Mouse (Mus musculus) lung, embryonic 16.5 days (tissue): Measurements from ENCODE around the gene Cdk5r2. TPM values are rescaled to one million over a fixed set of nuclear protein-coding genes. Genes with fewer than 3 reads are reported as not detected.

Source experiments
- ATAC-seq: fragments of 200-750 bp; cut with Nextera tagmentation; 2 replicates; pipeline ENCODE4 v1.8.0; 2017; ENCODE audit warnings: low read depth, mild to moderate bottlenecking, moderate library complexity
- H3K27ac ChIP-seq: fragments of 300-500 bp; sonication (generic); 2 replicates; pipeline ENCODE4 v1.5.1; 2014; ENCODE audit warnings: mild to moderate bottlenecking, control low read depth, low read length
- H3K27me3 ChIP-seq: fragments of 300-500 bp; sonication (generic); 2 replicates; pipeline ENCODE4 v1.6.1; 2014; ENCODE audit warnings: low read depth, low read length, mixed read lengths; ENCODE audit not compliant: control insufficient read depth, insufficient read depth
- H3K36me3 ChIP-seq: fragments of 300-500 bp; sonication (generic); 2 replicates; pipeline ENCODE4 v1.6.1; 2014; ENCODE audit warnings: low read length; ENCODE audit not compliant: control insufficient read depth, insufficient read depth
- H3K4me1 ChIP-seq: fragments of 300-500 bp; sonication (generic); replicated peaks from 2 replicates; pipeline ENCODE4 v1.6.1; 2014; ENCODE audit warnings: low read length, mixed read lengths; ENCODE audit not compliant: control insufficient read depth, insufficient read depth
- H3K4me2 ChIP-seq: fragments of 300-500 bp; sonication (generic); 2 replicates; pipeline ENCODE4 v1.6.1; 2014; ENCODE audit warnings: low read depth, low read length, control low read depth
- H3K4me3 ChIP-seq: fragments of 300-500 bp; sonication (generic); 2 replicates; pipeline ENCODE4 v1.5.1; 2014; ENCODE audit warnings: mild to moderate bottlenecking, low read length, control low read depth
- H3K9ac ChIP-seq: fragments of 300-500 bp; sonication (generic); 2 replicates; pipeline ENCODE4 v1.6.1; 2014; ENCODE audit warnings: low read length, control low read depth
- H3K9me3 ChIP-seq: fragments of 300-500 bp; sonication (generic); 2 replicates; pipeline ENCODE4 v1.6.1; 2016; ENCODE audit warnings: low read length; ENCODE audit not compliant: control insufficient read depth
- WGBS: fragments of 180-500 bp; shearing (Covaris S2); extraction: QIAGEN DNeasy Blood & Tissue Kit; methylation state at CpG from one replicate; pipeline ENCODE4 v1.1.7; 2014; 5-methylcytosine and 5-hydroxymethylcytosine counted together
- polyA plus RNA-seq: library from polyadenylated mRNA; unstranded; fragments of >200 nt; fragmentation: Nextera tagmentation; extraction: Ambion mirVana; gene quantifications from 2 replicates; pipeline ENCODE4 v1.2.1, GENCODE M21; 2015

Gene Cdk5r2
- polyA plus RNA-seq, 1 experiment from 2014 or later = not detected

DNA sequence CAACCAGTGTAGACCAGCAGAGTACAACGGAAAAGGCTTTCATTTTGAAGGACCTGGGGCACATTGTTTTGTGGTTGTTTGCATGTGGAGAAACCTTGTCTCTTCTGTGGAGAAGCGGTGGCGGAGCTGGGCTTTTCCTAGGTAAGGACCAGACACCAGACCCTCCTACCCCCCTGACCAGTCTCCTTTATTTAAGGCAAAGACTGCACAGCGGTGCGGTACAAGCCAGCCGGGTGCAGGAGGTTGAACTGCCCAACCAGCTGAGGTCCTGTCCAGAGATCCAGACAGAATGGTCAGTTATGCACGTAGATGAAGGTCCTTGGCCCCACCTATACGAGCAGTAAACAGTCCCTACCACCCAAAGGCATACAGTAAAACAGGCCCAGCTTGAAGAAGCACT, 28.1 kb downstream of the Cdk5r2 start:
- no peaks in the 10 kb centered on the region for H3K36me3 ChIP-seq
- 6% methylated on average over 8 of the region's 8 CpGs for WGBS
- H3K4me2 ChIP-seq = no peak overlapping the region
- peaks cover 75% of the 10 kb centered on the region for H3K27me3 ChIP-seq
- H3K9me3 ChIP-seq = no peaks in the 10 kb centered on the region
- H3K4me3 ChIP-seq = peak overlapping the region; percentile 33; the same call in 1 of the 2 replicates
- no peak for ATAC-seq
- H3K9ac ChIP-seq = no peak overlapping the region
- H3K27ac ChIP-seq = no peak overlapping the region
- H3K4me1 ChIP-seq = peaks cover 16% of the 10 kb centered on the region

DNA sequence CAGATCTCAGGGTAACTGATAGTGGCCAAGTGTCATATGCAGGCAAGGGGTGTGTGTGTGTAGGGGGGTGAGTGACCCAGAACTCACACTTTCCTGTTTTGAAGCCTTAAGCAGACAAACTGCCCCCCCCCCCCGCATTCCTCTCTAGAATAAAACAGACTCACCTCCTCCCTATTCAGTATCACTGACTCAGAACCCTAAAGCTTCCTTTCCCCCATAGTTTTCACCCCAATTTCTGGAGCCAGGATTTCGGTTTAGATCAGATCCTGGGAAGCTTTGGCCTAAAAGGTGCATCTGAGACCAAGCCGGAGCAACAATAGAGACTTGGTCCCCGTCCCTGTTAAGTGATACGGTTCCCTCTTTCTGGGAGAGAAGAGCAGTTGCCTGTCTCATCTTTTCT, 28.7 kb downstream of the Cdk5r2 start:
- no peak overlapping the region for H3K27ac ChIP-seq

DNA sequence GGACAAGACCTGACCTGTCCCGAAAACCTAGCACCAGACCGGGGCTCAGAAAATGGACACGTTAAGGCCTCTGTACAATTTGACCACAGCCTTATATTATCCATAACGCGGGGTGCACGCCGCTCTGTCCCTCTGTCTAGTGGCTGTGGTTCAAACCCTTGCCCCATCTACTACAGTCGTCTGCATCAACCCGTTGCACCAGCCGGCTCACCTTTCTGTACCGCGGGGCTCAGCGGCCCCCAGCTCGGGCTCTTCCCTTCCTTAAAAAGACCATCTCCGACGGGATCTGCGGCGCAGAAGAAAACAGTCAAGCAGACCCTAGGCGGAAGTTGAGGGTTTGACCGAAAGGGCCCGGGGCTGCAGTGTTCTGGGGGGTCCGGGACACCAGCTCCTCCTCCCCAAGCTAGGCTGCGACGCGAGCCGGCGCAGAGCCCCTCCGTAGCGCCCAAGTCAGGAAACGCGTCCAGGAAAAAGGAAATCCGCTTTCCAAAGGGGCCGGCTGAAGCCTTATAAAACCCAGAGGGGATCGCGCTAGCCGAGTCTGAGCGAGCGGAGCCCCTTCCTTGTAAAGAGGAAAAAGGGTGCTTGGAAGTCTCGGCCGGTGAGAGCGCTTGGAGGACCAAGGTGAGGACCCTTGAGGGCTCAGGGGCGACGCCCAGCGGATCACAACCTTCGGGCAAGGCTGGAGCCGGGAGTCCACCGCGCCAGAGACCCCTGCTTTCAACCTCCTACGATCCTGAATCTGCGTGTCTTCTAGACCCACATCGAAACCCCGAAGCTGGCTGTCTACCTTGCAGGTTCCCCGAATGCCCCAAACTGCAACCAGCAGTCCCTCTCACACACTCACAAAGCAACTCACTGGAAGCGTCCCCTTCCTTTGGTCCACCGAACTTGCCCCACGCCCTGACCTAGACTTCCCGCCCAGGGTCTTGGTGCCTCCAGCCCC, 29.7 kb downstream of the Cdk5r2 start:
- no peak for ATAC-seq

More for the DNA sequence above, 28.7 kb downstream of the Cdk5r2 start:
- Histone ChIP-seq H3K27me3 (peaks cover 77% of the 10 kb centered on the region), H3K9ac (no peak overlapping the region), H3K9me3 (no peaks in the 10 kb centered on the region), H3K4me1 (peaks cover 16% of the 10 kb centered on the region), H3K36me3 (no peaks in the 10 kb centered on the region), H3K4me3 (no peak overlapping the region), H3K4me2 (no peak overlapping the region)
- 7% methylated on average over 5 of the region's 5 CpGs for WGBS
- ATAC-seq = no peak

DNA sequence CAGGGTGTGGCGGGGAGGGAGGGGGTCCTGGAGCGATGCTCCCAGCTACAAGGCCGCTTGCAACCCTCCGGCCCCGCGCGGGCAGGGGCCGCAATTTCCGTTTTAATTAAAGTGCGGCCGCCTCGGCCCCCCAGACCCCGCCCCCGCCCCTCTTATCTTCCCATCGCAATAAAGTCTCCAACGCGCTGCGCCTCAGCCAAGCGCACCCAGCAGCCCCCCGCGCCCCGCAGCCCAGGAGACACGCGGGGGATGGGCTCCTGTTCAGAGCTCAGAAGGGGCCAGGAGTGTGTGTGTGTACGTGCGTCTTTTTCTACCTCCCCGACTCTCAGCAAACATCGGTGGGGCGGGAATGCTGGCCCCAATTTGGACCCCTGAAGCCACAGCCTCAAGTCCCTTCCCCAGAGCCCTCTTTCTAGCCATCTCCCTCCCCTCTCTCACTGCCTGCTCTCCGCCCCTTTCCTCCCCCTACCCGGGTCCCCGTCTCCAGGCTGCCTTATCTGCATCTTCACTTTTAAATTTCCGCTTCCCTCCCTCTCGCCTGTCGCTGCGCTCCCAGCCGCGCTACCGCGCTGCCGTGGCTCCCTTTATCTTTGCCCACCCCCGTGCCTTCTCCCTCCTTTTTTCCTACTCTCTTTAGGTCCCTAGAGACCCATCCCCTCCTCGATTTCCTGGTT, 30.8 kb downstream of the Cdk5r2 start, which contains the start of gene Fev:
Gene Fev, minus strand, starts transcription at position 51 of the 674 bp plus-strand sequence.
- WGBS = under 1% methylated on average over 41 of the region's 43 CpGs
- no peaks in the 10 kb centered on the region for H3K9me3 ChIP-seq

More for the DNA sequence above, 29.7 kb downstream of the Cdk5r2 start:
- Histone ChIP-seq H3K9me3 (no peaks in the 10 kb centered on the region), H3K9ac (no peak overlapping the region), H3K27ac (no peak overlapping the region), H3K27me3 (peaks cover 74% of the 10 kb centered on the region), H3K4me1 (peaks cover 16% of the 10 kb centered on the region), H3K4me2 (peak overlapping the region; percentile 32), H3K36me3 (no peaks in the 10 kb centered on the region), H3K4me3 (peak overlapping the region; percentile 15)
- 1% methylated on average over 57 of the region's 57 CpGs for WGBS

DNA sequence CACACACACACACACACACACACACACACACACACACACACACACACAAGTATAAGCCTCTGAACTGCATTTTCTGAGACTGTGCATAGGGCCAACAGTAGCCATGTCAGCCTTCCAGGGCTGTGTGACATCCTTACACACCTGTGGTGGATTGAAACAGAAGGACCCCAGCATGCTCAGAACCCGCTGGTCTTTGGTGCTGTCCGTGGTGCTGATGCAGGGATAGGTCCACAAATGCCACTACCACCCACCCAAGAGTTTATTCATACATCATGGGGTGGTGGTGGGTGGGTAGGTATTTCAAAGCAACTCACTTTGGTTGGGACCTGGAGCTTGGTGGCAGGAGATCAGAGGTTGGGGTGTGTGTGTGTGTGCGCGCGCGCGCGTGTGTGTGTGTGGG, 36.8 kb downstream of the Cdk5r2 start:
- no peak overlapping the region for H3K9ac ChIP-seq

More for the DNA sequence above, 30.8 kb downstream of the Cdk5r2 start, which contains the start of gene Fev:
- no peak for ATAC-seq
- H3K36me3 ChIP-seq = no peaks in the 10 kb centered on the region
- peaks cover 16% of the 10 kb centered on the region for H3K4me1 ChIP-seq
- no peak within 1 kb of the TSS for H3K27ac ChIP-seq
- H3K4me3 ChIP-seq = peak within 1 kb of the TSS; percentile 15
- peaks cover 84% of the 10 kb centered on the region for H3K27me3 ChIP-seq
- no peak within 1 kb of the TSS for H3K9ac ChIP-seq
- H3K4me2 ChIP-seq = peak within 1 kb of the TSS; percentile 32

DNA sequence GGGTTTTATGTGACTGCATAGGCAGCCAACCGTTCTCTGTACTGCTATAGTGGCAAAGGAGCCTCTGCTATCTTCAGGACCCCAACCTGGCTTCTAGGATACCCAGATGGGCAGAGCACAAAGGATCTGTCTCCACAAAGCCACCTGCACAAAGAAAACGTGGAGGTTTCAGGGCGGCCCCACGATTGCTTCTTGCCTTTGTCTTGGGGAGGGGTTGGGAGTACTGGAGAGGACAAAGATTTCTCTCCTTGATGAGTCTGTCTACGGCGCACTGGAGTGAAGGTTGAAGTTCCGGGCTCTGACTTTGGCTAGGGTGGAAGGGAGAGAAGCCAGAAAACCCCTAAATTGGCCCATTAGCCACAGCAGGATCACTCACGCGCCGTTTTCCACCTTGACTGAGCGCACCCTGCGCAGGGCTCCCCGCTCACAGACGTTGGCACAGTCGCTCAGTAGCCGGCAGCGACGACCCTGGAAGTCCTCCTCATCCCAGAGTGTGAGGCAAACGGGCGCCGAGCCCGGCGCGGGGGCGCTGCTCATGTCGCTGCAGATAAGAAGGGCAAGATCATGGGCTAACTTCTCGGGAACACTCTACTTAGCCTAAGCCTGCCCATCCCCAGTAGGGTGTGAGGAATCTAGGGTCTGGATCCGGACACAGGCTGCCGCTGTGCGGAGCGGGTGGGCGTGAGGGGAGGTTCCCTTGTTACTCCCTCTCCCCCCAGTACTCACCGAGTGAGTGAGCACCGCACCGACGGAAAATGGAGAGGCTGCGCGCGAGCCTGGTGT, 37.8 kb downstream of the Cdk5r2 start:
- Histone ChIP-seq H3K9me3 (no peaks in the 10 kb centered on the region), H3K4me3 (no peak overlapping the region), H3K4me2 (no peak overlapping the region), H3K4me1 (no peaks in the 10 kb centered on the region), H3K36me3 (no peaks in the 10 kb centered on the region), H3K27me3 (peaks cover 65% of the 10 kb centered on the region), H3K9ac (no peak overlapping the region), H3K27ac (no peak overlapping the region)
- ATAC-seq = no peak
- 3% methylated on average over 39 of the region's 39 CpGs for WGBS

More for the DNA sequence above, 36.8 kb downstream of the Cdk5r2 start:
- 0% methylated on average over 2 of the region's 8 CpGs for WGBS
- Histone ChIP-seq H3K27me3 (peaks cover 69% of the 10 kb centered on the region), H3K4me2 (no peak overlapping the region), H3K9me3 (no peaks in the 10 kb centered on the region), H3K36me3 (no peaks in the 10 kb centered on the region), H3K27ac (no peak overlapping the region), H3K4me3 (no peak overlapping the region), H3K4me1 (no peaks in the 10 kb centered on the region)
- ATAC-seq = no peak

DNA sequence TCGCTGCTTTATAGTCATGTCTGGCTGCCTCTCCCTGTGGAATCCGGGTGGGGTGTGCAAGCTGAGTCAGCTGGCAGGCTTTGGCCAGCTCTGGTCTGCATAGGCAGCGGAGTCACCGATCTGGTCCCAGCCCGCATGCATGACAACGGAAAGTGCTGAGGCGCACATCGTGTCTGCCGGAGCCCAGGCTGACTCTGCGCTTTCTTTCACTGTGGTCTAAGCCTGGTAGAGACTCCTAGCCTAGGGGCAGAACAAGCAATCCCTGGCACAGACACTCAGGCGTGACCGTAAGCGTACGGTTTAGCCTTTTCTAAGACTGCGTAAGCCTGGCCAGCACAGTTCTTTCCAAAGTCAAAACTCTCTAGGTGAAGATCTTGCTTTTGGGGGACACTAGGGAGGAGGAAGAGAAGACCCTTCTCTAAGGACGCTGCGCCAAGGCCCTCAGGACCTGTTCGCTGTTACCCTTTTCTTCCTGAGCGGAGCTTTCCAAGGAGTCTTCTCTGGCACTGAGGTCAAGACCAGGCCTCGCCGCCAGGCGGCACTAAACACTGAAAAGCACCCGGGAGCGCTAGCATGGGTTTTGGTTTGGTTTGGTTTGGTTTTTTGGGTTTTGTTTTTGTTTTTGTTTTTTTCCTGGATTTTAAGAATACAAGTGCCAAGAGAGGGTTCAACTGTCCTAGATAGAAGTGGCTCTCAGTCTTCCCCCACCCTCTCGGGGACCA, 38.6 kb downstream of the Cdk5r2 start, which contains the start of gene Cryba2:
Gene Cryba2, minus strand, starts transcription at position 10 of the 722 bp plus-strand sequence.
- Histone ChIP-seq H3K9ac (no peak within 1 kb of the TSS), H3K9me3 (no peaks in the 10 kb centered on the region), H3K4me3 (no peak within 1 kb of the TSS)

DNA sequence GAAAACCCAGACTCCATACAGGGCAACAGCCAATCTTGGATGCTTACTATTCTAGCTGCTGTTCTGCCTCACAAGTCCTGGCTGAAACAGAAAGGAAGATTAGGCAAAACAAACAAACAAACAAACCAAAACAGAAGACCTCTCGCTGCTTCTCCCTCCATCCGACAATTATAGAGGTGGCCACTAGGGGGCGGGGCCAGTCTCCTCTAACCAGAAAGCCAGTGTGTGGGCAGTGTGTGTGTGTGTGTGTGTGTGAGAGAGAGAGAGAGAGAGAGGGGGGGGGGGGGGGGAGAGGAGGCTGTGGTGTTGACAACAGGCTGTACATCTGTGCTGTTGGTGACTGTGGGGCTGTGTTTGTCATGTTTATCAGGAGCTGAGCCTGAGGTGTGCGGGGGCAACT, 40.2 kb downstream of the Cdk5r2 start:
- H3K4me3 ChIP-seq = no peak overlapping the region
- no peak for ATAC-seq
- H3K27ac ChIP-seq = no peak overlapping the region
- H3K4me2 ChIP-seq = no peak overlapping the region
- H3K9me3 ChIP-seq = no peaks in the 10 kb centered on the region
- H3K27me3 ChIP-seq = peaks cover 73% of the 10 kb centered on the region
- WGBS = 19% methylated on average over 4 of the region's 4 CpGs
- H3K4me1 ChIP-seq = 0 out of 2 replicates have a peak, but pooled peaks cover 3% of the 10 kb centered on the region
- no peaks in the 10 kb centered on the region for H3K36me3 ChIP-seq
- H3K9ac ChIP-seq = no peak overlapping the region

More for the DNA sequence above, 38.6 kb downstream of the Cdk5r2 start, which contains the start of gene Cryba2:
- Histone ChIP-seq H3K4me2 (no peak within 1 kb of the TSS), H3K36me3 (no peaks in the 10 kb centered on the region), H3K27me3 (peaks cover 65% of the 10 kb centered on the region), H3K4me1 (no peaks in the 10 kb centered on the region), H3K27ac (no peak within 1 kb of the TSS)
- WGBS = 6% methylated on average over 25 of the region's 25 CpGs
- no peak for ATAC-seq
